Mouse (Mus musculus) heart, embryonic 16.5 days (tissue): Measurements from ENCODE around the gene Gm11634. TPM values are rescaled to one million over a fixed set of nuclear protein-coding genes. Genes with fewer than 3 reads are reported as not detected.
A peak's percentile ranks its signal among the peaks of the same experiment; 100 is the strongest.

Experiments
- ATAC-seq: fragments of 200-750 bp; cut with Nextera tagmentation; replicated peaks from 2 replicates; pipeline ENCODE4 v1.8.0; 2017; ENCODE audit warnings: moderate number of reproducible peaks; ENCODE audit not compliant: insufficient read depth, low FRiP score; ENCODE audit errors: extremely low read depth
- H3K27ac ChIP-seq: fragments of 300-500 bp; sonication (generic); 2 replicates; pipeline ENCODE4 v1.5.1; 2014; ENCODE audit warnings: mild to moderate bottlenecking, low read length, control low read depth, moderate library complexity
- H3K27me3 ChIP-seq: fragments of 300-500 bp; sonication (generic); 2 replicates; pipeline ENCODE4 v1.6.1; 2014; ENCODE audit warnings: low read length, mixed read lengths; ENCODE audit not compliant: control insufficient read depth, insufficient read depth
- H3K36me3 ChIP-seq: fragments of 300-500 bp; sonication (generic); 2 replicates; pipeline ENCODE4 v1.6.1; 2014; ENCODE audit not compliant: control insufficient read depth, insufficient read depth
- H3K4me1 ChIP-seq: fragments of 300-500 bp; sonication (generic); 2 replicates; pipeline ENCODE4 v1.6.1; 2014; ENCODE audit warnings: low read length, mixed read lengths; ENCODE audit not compliant: control insufficient read depth, insufficient read depth
- H3K4me2 ChIP-seq: fragments of 300-500 bp; sonication (generic); 2 replicates; pipeline ENCODE4 v1.6.1; 2014; ENCODE audit warnings: low read depth, mild to moderate bottlenecking, control low read depth, low read length
- H3K4me3 ChIP-seq: fragments of 300-500 bp; sonication (generic); 2 replicates; pipeline ENCODE4 v1.5.1; 2014; ENCODE audit warnings: mild to moderate bottlenecking, control low read depth, low read length
- H3K9ac ChIP-seq: fragments of 300-500 bp; sonication (generic); 2 replicates; pipeline ENCODE4 v1.6.1; 2014; ENCODE audit warnings: low read length, control low read depth
- H3K9me3 ChIP-seq: fragments of 300-500 bp; sonication (generic); replicated peaks from 2 replicates; pipeline ENCODE4 v1.6.1; 2016; ENCODE audit warnings: low read length; ENCODE audit not compliant: control insufficient read depth
- WGBS: fragments of 180-500 bp; shearing (Covaris S2); extraction: QIAGEN DNeasy Blood & Tissue Kit; methylation state at CpG from one replicate; pipeline ENCODE4 v1.1.7; 2014; 5-methylcytosine and 5-hydroxymethylcytosine counted together
- polyA plus RNA-seq: library from polyadenylated mRNA; unstranded; fragments of >200 nt; fragmentation: Nextera tagmentation; extraction: Ambion mirVana; gene quantifications from 2 replicates; pipeline ENCODE4 v1.2.1, GENCODE M21; 2015

Gene Gm11634
- polyA plus RNA-seq, 1 experiment from 2014 or later = not detected

GRCm38 (mm10) chr11:101553354-101553930 is 45.6 kb downstream of the Gm11634 start:
- WGBS = 11% methylated on average over 8 of the region's 8 CpGs
- peak overlapping the region; percentile 93 for H3K9ac ChIP-seq
- peak overlapping the region; percentile 94 for H3K27ac ChIP-seq
- peaks cover 16% of the 10 kb centered on the region for H3K36me3 ChIP-seq
- ATAC-seq = no peak
- H3K4me1 ChIP-seq = peaks cover 20% of the 10 kb centered on the region
- peak overlapping the region; percentile 89 for H3K4me2 ChIP-seq
- H3K27me3 ChIP-seq = no peaks in the 10 kb centered on the region
- H3K4me3 ChIP-seq = peak overlapping the region; percentile 92
- H3K9me3 ChIP-seq = no peaks in the 10 kb centered on the region

- Histone ChIP-seq H3K9ac (peak overlapping the region; percentile 93), H3K36me3 (peaks cover 11% of the 10 kb centered on the region), H3K4me2 (peak overlapping the region; percentile 89), H3K4me3 (peak overlapping the region; percentile 92), H3K4me1 (peaks cover 20% of the 10 kb centered on the region), H3K27ac (peak overlapping the region; percentile 94), H3K9me3 (no peaks in the 10 kb centered on the region), H3K27me3 (no peaks in the 10 kb centered on the region)
- peak; percentile 96 for ATAC-seq
- WGBS = 0% methylated on average over 37 of the region's 37 CpGs
Observed at GRCm38 (mm10) chr11:101552476-101553300, 46.4 kb downstream of the Gm11634 start.

GRCm38 (mm10) chr11:101551751-101552475 is 47.1 kb downstream of the Gm11634 start, which contains the start of the genes Brca1 and Nbr1:
Gene Brca1, minus strand, starts transcription at chr11:101551955.
Gene Nbr1, plus strand, starts transcription at chr11:101552149.
- H3K36me3 ChIP-seq = peaks cover 8% of the 10 kb centered on the region
- peak within 1 kb of the TSS; percentile 93 for H3K9ac ChIP-seq
- peak; percentile 81 for ATAC-seq
- no peaks in the 10 kb centered on the region for H3K27me3 ChIP-seq
- peak within 1 kb of the TSS; percentile 94 for H3K27ac ChIP-seq
- H3K4me2 ChIP-seq = peak within 1 kb of the TSS; percentile 89
- H3K9me3 ChIP-seq = no peaks in the 10 kb centered on the region
- under 1% methylated on average over 43 of the region's 43 CpGs for WGBS
- H3K4me1 ChIP-seq = peaks cover 20% of the 10 kb centered on the region
- H3K4me3 ChIP-seq = peak within 1 kb of the TSS; percentile 92

- Histone ChIP-seq H3K4me3 (no peak overlapping the region), H3K4me1 (peaks cover 10% of the 10 kb centered on the region), H3K36me3 (no peaks in the 10 kb centered on the region), H3K27me3 (no peaks in the 10 kb centered on the region), H3K9ac (no peak overlapping the region), H3K4me2 (no peak overlapping the region), H3K27ac (no peak overlapping the region), H3K9me3 (no peaks in the 10 kb centered on the region)
- ATAC-seq = no peak
Observed at GRCm38 (mm10) chr11:101548526-101548925, 50.5 kb downstream of the Gm11634 start.

GRCm38 (mm10) chr11:101544132-101544531 is 54.9 kb downstream of the Gm11634 start:
- ATAC-seq = no peak
- H3K4me2 ChIP-seq = no peak overlapping the region
- H3K4me3 ChIP-seq = no peak overlapping the region
- 73% methylated on average over 1 of the region's 1 CpGs for WGBS
- no peaks in the 10 kb centered on the region for H3K27me3 ChIP-seq
- no peaks in the 10 kb centered on the region for H3K9me3 ChIP-seq
- H3K27ac ChIP-seq = no peak overlapping the region
- peaks cover 5% of the 10 kb centered on the region; the same call in 1 of the 2 replicates for H3K4me1 ChIP-seq
- no peak overlapping the region for H3K9ac ChIP-seq
- H3K36me3 ChIP-seq = no peaks in the 10 kb centered on the region

Other genes with a start within 250 kb of the Gm11634 start
- not detected in 2 replicates for gene G6pc, start 231.7 kb downstream of the Gm11634 start, polyA plus RNA-seq
- gene Aarsd1, start 181.6 kb downstream of the Gm11634 start, polyA plus RNA-seq = 42.8 and 44.6 TPM in 2 replicates
- gene Gm27029, start 174.5 kb downstream of the Gm11634 start, polyA plus RNA-seq = 15.8 and 17.2 TPM in 2 replicates
- 15.4 and 17.0 TPM in 2 replicates for gene Rundc1, start 174.2 kb downstream of the Gm11634 start, polyA plus RNA-seq
- 78.9 and 83.6 TPM in 2 replicates for gene Ptges3l, start 173.9 kb downstream of the Gm11634 start, polyA plus RNA-seq
- 166 and 174 TPM in 2 replicates for gene Rpl27, start 157.0 kb downstream of the Gm11634 start, polyA plus RNA-seq
- 25.1 and 31.9 TPM in 2 replicates for gene Ifi35, start 150.8 kb downstream of the Gm11634 start, polyA plus RNA-seq
- 7.9 and 8.2 TPM in 2 replicates for gene Rnd2, start 134.3 kb downstream of the Gm11634 start, polyA plus RNA-seq
- gene Vat1, start 133.0 kb downstream of the Gm11634 start, polyA plus RNA-seq = 33.0 and 37.9 TPM in 2 replicates
- 5.8 and 7.1 TPM in 2 replicates for gene Brca1, start 47.3 kb downstream of the Gm11634 start, polyA plus RNA-seq
- 65.4 and 65.5 TPM in 2 replicates for gene Nbr1, start 47.1 kb downstream of the Gm11634 start, polyA plus RNA-seq
- gene Tmem106a, start 17.0 kb downstream of the Gm11634 start, polyA plus RNA-seq = 3.5 and 4.3 TPM in 2 replicates
- 48.5 and 53.1 TPM in 2 replicates for gene Rdm1, start 27.9 kb upstream of the Gm11634 start, polyA plus RNA-seq
- 6.4 and 7.8 TPM in 2 replicates for gene Arl4d, start 66.3 kb upstream of the Gm11634 start, polyA plus RNA-seq
- gene Dhx8, start 133.7 kb upstream of the Gm11634 start, polyA plus RNA-seq = 19.4 and 19.5 TPM in 2 replicates
- gene Etv4, start 186.1 kb upstream of the Gm11634 start, polyA plus RNA-seq = 3.3 and 4.2 TPM in 2 replicates